Mouse (Mus musculus) embryonic facial prominence, embryonic 12.5 days (tissue): ENCODE results near the gene Dusp2. TPM values are rescaled to one million over a fixed set of nuclear protein-coding genes. Genes with fewer than 3 reads are reported as not detected.

ENCODE experiments used
- ATAC-seq: fragments of 200-750 bp; cut with Nextera tagmentation; 2 replicates; pipeline ENCODE4 v1.8.0; 2017; ENCODE audit not compliant: insufficient number of reproducible peaks, insufficient read depth, low FRiP score, low TSS enrichment
- H3K27ac ChIP-seq: fragments of 300-500 bp; sonication (generic); 2 replicates; pipeline ENCODE4 v1.5.1; 2016; ENCODE audit warnings: mild to moderate bottlenecking
- H3K27me3 ChIP-seq: fragments of 300-500 bp; sonication (generic); 2 replicates; pipeline ENCODE4 v1.6.1; 2016; ENCODE audit warnings: mild to moderate bottlenecking, moderate library complexity
- H3K36me3 ChIP-seq: fragments of 300-500 bp; sonication (generic); 2 replicates; pipeline ENCODE4 v1.6.1; 2016; ENCODE audit warnings: mild to moderate bottlenecking
- H3K4me1 ChIP-seq: fragments of 300-500 bp; sonication (generic); 2 replicates; pipeline ENCODE4 v1.6.1; 2016
- H3K4me2 ChIP-seq: fragments of 300-500 bp; sonication (generic); replicated peaks from 2 replicates; pipeline ENCODE4 v1.6.1; 2016; ENCODE audit warnings: mild to moderate bottlenecking, moderate library complexity
- H3K4me3 ChIP-seq: fragments of 300-500 bp; sonication (generic); 2 replicates; pipeline ENCODE4 v1.5.1; 2016; ENCODE audit warnings: mild to moderate bottlenecking
- H3K9ac ChIP-seq: fragments of 300-500 bp; sonication (generic); 2 replicates; pipeline ENCODE4 v1.6.1; 2016; ENCODE audit warnings: mild to moderate bottlenecking, moderate library complexity
- H3K9me3 ChIP-seq: fragments of 300-500 bp; sonication (generic); 2 replicates; pipeline ENCODE4 v1.6.1; 2016; ENCODE audit warnings: mild to moderate bottlenecking, moderate library complexity
- WGBS: fragments of 180-500 bp; shearing (Covaris S2); methylation state at CpG from one replicate; pipeline ENCODE4 v1.1.7; 2016; 5-methylcytosine and 5-hydroxymethylcytosine counted together
- polyA plus RNA-seq: library from polyadenylated mRNA; unstranded; fragments of >200 nt; fragmentation: Nextera tagmentation; extraction: Ambion mirVana; gene quantifications from 2 replicates; pipeline ENCODE4 v1.2.1, GENCODE M21; 2016

The Dusp2 gene
- polyA plus RNA-seq, 1 experiment from 2014 or later: 7.9 TPM

GRCm38 (mm10) chr2:127310246-127310645, 25.7 kb upstream of the Dusp2 start:
- no peak overlapping the region for H3K4me3 ChIP-seq
- no peaks in the 10 kb centered on the region for H3K4me1 ChIP-seq
- WGBS: 56% methylated on average over 2 of the region's 2 CpGs
- no peak for ATAC-seq
- no peaks in the 10 kb centered on the region for H3K9me3 ChIP-seq
- H3K9ac ChIP-seq: no peak overlapping the region
- no peak overlapping the region for H3K27ac ChIP-seq
- no peaks in the 10 kb centered on the region for H3K36me3 ChIP-seq
- no peaks in the 10 kb centered on the region for H3K27me3 ChIP-seq
- no peak overlapping the region for H3K4me2 ChIP-seq

DNA sequence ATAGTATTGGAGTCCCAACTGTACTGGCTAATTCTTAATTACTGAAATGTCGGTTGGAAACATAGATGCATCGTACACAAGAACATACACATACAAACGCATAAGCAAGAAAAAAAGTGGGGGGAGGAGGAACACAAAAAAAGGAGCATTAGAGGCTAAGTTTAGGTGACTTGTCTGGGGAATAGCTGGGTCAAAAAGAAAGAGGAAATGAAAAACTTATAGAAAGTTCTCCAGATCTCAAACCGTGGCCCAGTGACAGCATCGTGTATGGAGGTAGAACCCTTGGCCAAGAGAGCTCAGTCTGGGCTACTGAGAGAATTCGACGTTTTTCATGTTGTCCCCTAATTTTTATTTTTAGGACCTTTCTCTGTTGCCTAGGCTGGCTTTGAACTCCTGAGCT, 25.3 kb upstream of the Dusp2 start:
- Histone ChIP-seq H3K27ac (no peak overlapping the region), H3K9me3 (no peaks in the 10 kb centered on the region), H3K4me2 (no peak overlapping the region), H3K36me3 (no peaks in the 10 kb centered on the region), H3K9ac (no peak overlapping the region), H3K27me3 (no peaks in the 10 kb centered on the region), H3K4me3 (no peak overlapping the region), H3K4me1 (no peaks in the 10 kb centered on the region)
- 91% methylated on average over 7 of the region's 7 CpGs for WGBS
- no peak for ATAC-seq

DNA sequence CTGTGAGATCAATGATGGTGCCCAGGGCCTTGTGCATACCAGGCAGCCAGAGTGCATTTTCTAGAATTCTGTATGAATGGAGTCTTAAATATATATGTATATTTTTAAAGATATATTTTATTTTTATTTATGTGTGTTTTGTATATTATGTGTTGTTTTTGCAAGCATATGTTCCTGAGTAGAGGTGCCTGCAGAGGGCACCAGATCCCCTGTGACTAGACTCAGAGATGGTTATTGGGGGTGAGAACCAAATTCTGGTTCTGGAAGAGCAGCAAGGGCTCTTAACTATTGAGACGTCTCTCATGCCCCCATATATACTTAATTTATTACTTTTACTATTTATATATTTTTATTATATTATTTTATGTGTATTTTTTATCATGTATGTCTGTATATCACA, 24.8 kb upstream of the Dusp2 start:
- no peak for ATAC-seq
- Histone ChIP-seq H3K4me1 (no peaks in the 10 kb centered on the region), H3K36me3 (no peaks in the 10 kb centered on the region), H3K9me3 (no peaks in the 10 kb centered on the region), H3K27ac (no peak overlapping the region), H3K4me2 (no peak overlapping the region), H3K27me3 (no peaks in the 10 kb centered on the region), H3K9ac (no peak overlapping the region), H3K4me3 (no peak overlapping the region)
- 81% methylated on average over 1 of the region's 1 CpGs for WGBS

GRCm38 (mm10) chr2:127312801-127313200, 23.2 kb upstream of the Dusp2 start:
- H3K27me3 ChIP-seq: no peaks in the 10 kb centered on the region
- H3K4me3 ChIP-seq: no peak overlapping the region
- no peak for ATAC-seq
- no peak overlapping the region for H3K9ac ChIP-seq
- no peak overlapping the region for H3K27ac ChIP-seq
- WGBS: 92% methylated on average over 4 of the region's 4 CpGs
- no peaks in the 10 kb centered on the region for H3K9me3 ChIP-seq
- no peaks in the 10 kb centered on the region for H3K4me1 ChIP-seq
- no peaks in the 10 kb centered on the region for H3K36me3 ChIP-seq
- no peak overlapping the region for H3K4me2 ChIP-seq

DNA sequence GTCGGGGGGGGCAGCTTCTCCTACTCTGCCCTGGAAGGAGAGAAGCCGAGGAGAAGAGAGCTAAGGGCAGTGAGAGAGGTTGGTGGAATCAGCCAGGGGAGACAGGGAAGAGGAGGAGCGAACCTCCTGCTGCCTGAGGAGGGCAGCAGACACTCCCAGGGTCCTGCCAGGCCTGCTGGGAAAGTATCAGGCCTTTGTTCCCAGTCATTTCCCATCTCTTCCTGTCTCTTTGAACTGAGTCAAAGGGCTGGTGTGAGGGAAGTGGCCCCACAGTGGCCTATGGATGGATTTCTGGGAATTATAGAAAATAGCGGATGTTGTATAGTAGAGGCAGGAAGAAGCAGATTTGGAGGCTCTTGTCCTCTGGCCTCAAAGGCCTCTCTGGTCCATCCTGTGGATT, 22.1 kb upstream of the Dusp2 start:
- no peak for ATAC-seq
- no peaks in the 10 kb centered on the region for H3K27me3 ChIP-seq
- H3K27ac ChIP-seq: no peak overlapping the region
- H3K4me1 ChIP-seq: no peaks in the 10 kb centered on the region
- H3K9ac ChIP-seq: no peak overlapping the region
- no peak overlapping the region for H3K4me3 ChIP-seq
- H3K9me3 ChIP-seq: no peaks in the 10 kb centered on the region
- H3K36me3 ChIP-seq: no peaks in the 10 kb centered on the region
- WGBS: 47% methylated on average over 4 of the region's 4 CpGs
- no peak overlapping the region for H3K4me2 ChIP-seq

DNA sequence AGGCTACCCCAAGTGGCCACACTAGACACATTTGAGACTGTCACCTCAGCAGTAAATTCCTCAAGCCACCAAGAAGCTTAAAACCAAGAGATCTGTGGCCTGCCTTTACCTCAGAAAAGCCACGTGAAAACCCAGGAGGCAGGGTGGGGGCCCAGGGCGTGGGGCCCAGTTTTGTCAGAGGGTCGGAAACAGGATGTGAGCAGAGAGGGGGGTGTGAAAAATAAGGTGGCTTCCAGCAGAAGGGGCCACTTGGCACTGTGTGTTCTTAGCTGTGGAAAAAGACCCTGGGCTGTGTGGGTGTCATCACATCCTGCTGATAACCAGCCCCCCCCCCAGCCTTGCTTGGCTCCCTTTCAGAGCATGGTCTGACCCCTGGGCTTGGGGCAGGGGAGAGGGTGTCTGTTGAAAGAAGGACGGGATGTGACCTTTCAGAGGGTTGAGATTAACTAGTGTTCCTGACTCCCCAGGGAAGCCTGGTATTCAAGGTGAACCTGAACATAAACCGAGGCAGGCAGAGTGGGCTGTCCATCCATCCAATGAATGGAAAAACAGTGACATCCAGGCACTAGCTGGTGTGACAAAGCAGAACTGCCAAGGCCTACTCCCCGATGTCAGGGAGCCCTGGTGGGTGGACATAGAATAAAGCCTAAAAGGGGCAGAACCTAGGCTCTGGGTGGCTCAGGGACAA, 21.3 kb upstream of the Dusp2 start:
- Histone ChIP-seq H3K4me1 (no peaks in the 10 kb centered on the region), H3K4me3 (no peak overlapping the region), H3K27ac (no peak overlapping the region), H3K36me3 (no peaks in the 10 kb centered on the region), H3K4me2 (no peak overlapping the region), H3K9me3 (no peaks in the 10 kb centered on the region), H3K9ac (no peak overlapping the region), H3K27me3 (no peaks in the 10 kb centered on the region)
- 72% methylated on average over 6 of the region's 6 CpGs for WGBS
- no peak for ATAC-seq

GRCm38 (mm10) chr2:127315155-127315470, 20.8 kb upstream of the Dusp2 start:
- H3K27ac ChIP-seq: no peak overlapping the region
- H3K27me3 ChIP-seq: no peaks in the 10 kb centered on the region
- no peaks in the 10 kb centered on the region for H3K9me3 ChIP-seq
- 94% methylated on average over 1 of the region's 1 CpGs for WGBS
- no peaks in the 10 kb centered on the region for H3K36me3 ChIP-seq
- H3K4me3 ChIP-seq: no peak overlapping the region
- H3K9ac ChIP-seq: no peak overlapping the region
- no peaks in the 10 kb centered on the region for H3K4me1 ChIP-seq
- no peak for ATAC-seq
- no peak overlapping the region for H3K4me2 ChIP-seq

- no peak overlapping the region for H3K4me2 ChIP-seq
- no peak overlapping the region for H3K4me3 ChIP-seq
- no peaks in the 10 kb centered on the region for H3K4me1 ChIP-seq
- H3K36me3 ChIP-seq: no peaks in the 10 kb centered on the region
- no peak overlapping the region for H3K9ac ChIP-seq
- no peak overlapping the region for H3K27ac ChIP-seq
- WGBS: 76% methylated on average over 5 of the region's 5 CpGs
- no peaks in the 10 kb centered on the region for H3K9me3 ChIP-seq
- ATAC-seq: no peak
- no peaks in the 10 kb centered on the region for H3K27me3 ChIP-seq
These were observed 19.5 kb upstream of the Dusp2 start for GRCm38 (mm10) chr2:127316431-127316830.

DNA sequence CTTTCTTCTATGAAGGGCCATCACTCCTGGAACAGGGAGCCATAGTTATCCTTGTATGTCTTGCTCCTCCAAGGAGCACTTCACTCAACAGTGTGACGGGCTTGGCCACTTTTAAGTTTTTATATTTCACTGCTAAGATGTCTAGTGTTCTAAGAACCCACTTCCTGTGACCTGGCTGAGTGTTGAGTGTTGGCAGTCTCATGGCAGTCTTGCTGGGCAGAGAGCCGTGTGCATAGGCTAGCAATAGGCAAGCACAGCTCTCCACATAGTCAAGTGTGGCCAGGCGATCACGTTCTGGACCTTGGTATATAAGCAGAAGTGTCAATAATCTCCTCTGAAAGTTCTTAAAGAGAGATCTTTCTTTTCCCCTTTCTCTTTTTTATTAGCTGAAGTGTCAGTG, 17.8 kb upstream of the Dusp2 start:
- Histone ChIP-seq H3K4me3 (no peak overlapping the region), H3K27me3 (no peaks in the 10 kb centered on the region), H3K9me3 (no peaks in the 10 kb centered on the region), H3K4me2 (no peak overlapping the region), H3K4me1 (no peaks in the 10 kb centered on the region), H3K36me3 (no peaks in the 10 kb centered on the region), H3K9ac (no peak overlapping the region), H3K27ac (no peak overlapping the region)
- ATAC-seq: no peak
- WGBS: 81% methylated on average over 4 of the region's 4 CpGs

- ATAC-seq: no peak
- Histone ChIP-seq H3K9ac (no peak overlapping the region), H3K4me2 (no peak overlapping the region), H3K27me3 (no peaks in the 10 kb centered on the region), H3K36me3 (no peaks in the 10 kb centered on the region), H3K27ac (no peak overlapping the region), H3K4me3 (no peak overlapping the region), H3K9me3 (no peaks in the 10 kb centered on the region), H3K4me1 (peaks cover 6% of the 10 kb centered on the region; the same call in 1 of the 2 replicates)
- 74% methylated on average over 4 of the region's 4 CpGs for WGBS
These were observed 16.9 kb upstream of the Dusp2 start for GRCm38 (mm10) chr2:127319071-127319470.

DNA sequence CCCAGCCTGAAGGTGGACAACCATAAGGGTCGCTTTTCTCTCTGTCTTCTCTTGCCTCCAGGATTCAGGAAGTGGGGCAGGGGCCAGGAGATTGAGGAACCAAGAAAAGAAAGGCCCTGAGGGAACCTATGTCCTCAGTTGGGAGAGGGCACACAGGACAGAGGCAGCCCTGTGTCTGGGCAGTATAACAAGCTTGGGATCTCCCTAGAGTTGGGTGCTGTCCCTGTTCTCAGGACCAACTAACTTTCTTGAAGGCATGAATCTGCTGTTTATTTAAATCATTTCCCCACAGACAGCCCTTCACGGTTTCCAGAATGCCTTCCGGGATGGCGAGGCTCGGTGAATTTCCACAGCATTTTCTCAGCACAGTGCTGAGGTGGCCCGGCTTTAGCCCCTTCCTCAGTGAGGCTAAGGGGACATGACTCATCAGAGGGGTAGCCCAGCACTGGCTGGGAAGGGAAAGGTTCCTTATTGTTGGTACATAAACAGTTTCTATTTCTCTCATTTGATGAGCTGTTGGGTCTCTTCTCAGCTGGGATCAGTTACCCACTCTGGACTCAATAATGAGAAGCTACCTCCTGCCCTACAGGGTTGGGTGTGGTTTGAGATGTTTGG, 13.2 kb upstream of the Dusp2 start:
- Histone ChIP-seq H3K9ac (no peak overlapping the region), H3K4me3 (no peak overlapping the region), H3K27me3 (no peaks in the 10 kb centered on the region), H3K36me3 (no peaks in the 10 kb centered on the region), H3K4me1 (peaks cover 6% of the 10 kb centered on the region; the same call in 1 of the 2 replicates), H3K27ac (no peak overlapping the region), H3K9me3 (no peaks in the 10 kb centered on the region), H3K4me2 (no peak overlapping the region)
- WGBS: 62% methylated on average over 6 of the region's 6 CpGs
- no peak for ATAC-seq

GRCm38 (mm10) chr2:127323667-127324066, 12.3 kb upstream of the Dusp2 start:
- Histone ChIP-seq H3K27ac (no peak overlapping the region), H3K4me3 (no peak overlapping the region), H3K4me1 (peaks cover 6% of the 10 kb centered on the region; the same call in 1 of the 2 replicates), H3K27me3 (no peaks in the 10 kb centered on the region), H3K9ac (no peak overlapping the region), H3K36me3 (no peaks in the 10 kb centered on the region), H3K4me2 (no peak overlapping the region), H3K9me3 (no peaks in the 10 kb centered on the region)
- WGBS: 74% methylated on average over 1 of the region's 1 CpGs
- no peak for ATAC-seq
